Mouse (Mus musculus): ENCODE data around the gene Mapk10. TPM values are rescaled to one million over a fixed set of nuclear protein-coding genes. Genes with fewer than 3 reads are reported as not detected.

The Mapk10 gene
- polyA plus RNA-seq, 2 experiments = 0.48 to 0.60 TPM

- DNase-seq (ENCODE audit: low spot score) = no peak
- H3K27me3 ChIP-seq (ENCODE audit: control insufficient read depth, insufficient read depth, low read length) = no peaks in the 10 kb centered on the region
- ATAC-seq (ENCODE audit: low FRiP score, low read depth) = no peak
- H3K4me2 ChIP-seq (replicated peaks; ENCODE audit: low read depth, low read length, severe bottlenecking) = no peak overlapping the region
- no peak overlapping the region for H3K9ac ChIP-seq (ENCODE audit: low read depth, low read length, severe bottlenecking)
- TF ChIP-seq POLR2A (IDR thresholded peaks at IDR 0.05; ENCODE audit: borderline replicate concordance, extremely low read depth, insufficient read depth, insufficient read length) = no peak
- peaks cover 7% of the 10 kb centered on the region; the same call in 1 of the 2 replicates for H3K36me3 ChIP-seq (ENCODE audit: control insufficient read depth, insufficient read depth, low read length)
- H3K4me1 ChIP-seq (ENCODE audit: control insufficient read depth, insufficient read depth, low read length) = no peaks in the 10 kb centered on the region
- no peak overlapping the region for H3K27ac ChIP-seq (replicated peaks; ENCODE audit: low read depth, low read length)
- H3K4me3 ChIP-seq (replicated peaks; ENCODE audit: low read length) = no peak overlapping the region
- H3K9me3 ChIP-seq (ENCODE audit: control insufficient read depth, low read length) = no peaks in the 10 kb centered on the region
Measured at GRCm38 (mm10) chr5:102858047-102858446, 353.1 kb downstream of the Mapk10 start.

Other genes starting within 250 kb of the Mapk10 start
- gene Ptpn13, start 213.9 kb upstream of the Mapk10 start, polyA plus RNA-seq (2012; rRNA removed) = 22.2 and 25.8 TPM in 2 replicates
- gene Ptpn13, start 213.9 kb upstream of the Mapk10 start, polyA plus RNA-seq (2014; fragmentation: Nextera tagmentation; extraction: Ambion mirVana) = 22.2 and 23.7 TPM in 2 replicates

All from limb, embryonic 14.5 days (tissue).